Mouse (Mus musculus) liver, embryonic 18 days (tissue): ENCODE measurements around the gene Gart. TPM values are rescaled to one million over a fixed set of nuclear protein-coding genes. Genes with fewer than 3 reads are reported as not detected.

ENCODE experiments used
- polyA plus RNA-seq: library from polyadenylated mRNA; depleted of rRNA; stranded (reverse); fragments of >200 nt; gene quantifications from 2 replicates; pipeline ENCODE4 v1.2.3, GENCODE M21; 2012; rRNA removed

Gene Gart
- 22.9 and 25.3 TPM in 2 replicates for polyA plus RNA-seq

DNA sequence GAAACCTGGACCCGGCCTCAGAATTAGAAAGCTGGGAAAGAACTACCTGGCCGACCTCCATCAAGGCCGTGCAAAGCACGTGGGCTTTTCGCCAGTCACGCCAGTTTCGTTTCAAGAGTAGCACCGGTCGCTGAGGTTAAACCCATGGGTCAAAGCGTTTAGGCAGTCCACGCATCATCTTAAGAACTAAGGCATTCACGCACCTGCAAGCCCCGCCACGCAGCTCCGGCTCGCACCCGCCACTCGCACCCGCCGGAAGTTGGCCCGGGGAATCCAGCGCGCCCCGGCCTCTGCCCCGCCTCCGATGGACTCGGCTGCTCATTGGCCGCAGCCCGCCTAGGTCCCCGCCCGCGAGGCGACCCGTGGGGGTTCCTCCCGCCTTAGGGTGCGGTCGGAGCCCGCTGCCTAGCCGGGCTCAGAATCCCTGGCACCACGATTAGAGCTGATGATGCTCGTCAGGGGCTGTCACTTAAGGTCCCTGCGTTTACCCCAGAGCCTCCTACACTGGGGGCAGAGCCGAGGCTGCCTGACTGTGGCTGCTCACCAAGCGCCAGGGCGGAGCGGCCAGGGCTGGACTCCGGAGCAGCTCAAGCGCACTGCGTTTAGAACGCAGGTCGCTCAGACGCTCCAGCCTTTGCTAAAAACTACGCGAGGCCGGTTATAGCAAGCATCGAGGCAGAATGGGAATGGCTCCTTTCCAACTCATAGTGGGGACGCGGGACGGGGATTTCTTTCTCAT, at the start of gene Gart:
Gene Gart (minus strand): TSS at position 272 of the 739 bp plus-strand sequence.

GRCm38 (mm10) chr16:91688619-91689334, 42.0 kb upstream of the Gart start, which contains the start of gene Donson:
Gene Donson, minus strand, starts transcription at chr16:91688770.

DNA sequence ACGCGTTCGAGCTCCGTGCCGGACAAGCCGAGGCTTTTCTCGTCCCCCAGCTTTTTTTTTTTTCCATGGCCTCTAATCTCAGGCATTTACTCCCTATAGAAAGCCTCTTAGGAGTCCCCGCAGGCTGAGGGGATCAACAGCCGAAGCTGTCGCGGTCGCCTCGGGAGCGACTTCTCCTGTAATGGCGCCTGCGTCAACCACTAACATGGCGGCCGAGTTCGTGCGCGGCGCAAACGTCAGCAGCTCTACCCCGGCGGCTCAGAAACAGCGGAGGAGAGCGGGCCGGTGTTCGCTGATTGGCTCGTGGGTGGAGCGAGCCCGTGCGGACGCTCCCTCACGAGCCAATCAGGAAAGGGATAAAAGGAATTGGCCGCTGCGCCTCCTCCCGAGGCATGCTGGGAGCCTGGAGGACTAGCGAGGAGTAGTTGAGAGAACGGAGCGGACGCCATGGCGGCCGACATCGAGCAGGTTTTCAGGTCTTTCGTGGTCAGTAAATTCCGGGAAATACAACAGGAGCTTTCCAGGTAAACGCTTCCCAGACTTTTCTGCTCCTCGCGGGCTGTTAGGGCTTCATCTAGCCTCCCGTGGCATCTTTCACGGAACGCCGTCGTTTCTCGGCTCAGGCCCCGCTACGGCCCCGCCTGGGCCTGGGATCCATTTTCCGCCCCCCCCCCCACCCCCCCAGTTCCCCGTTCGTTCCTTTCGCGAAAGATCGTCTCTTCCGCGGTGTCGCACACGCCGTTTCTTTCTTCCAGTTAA, 888 bp upstream of the Gart start, which contains the start of gene Son:
Gene Son (plus strand): TSS at position 46 of the 759 bp plus-strand sequence.

DNA sequence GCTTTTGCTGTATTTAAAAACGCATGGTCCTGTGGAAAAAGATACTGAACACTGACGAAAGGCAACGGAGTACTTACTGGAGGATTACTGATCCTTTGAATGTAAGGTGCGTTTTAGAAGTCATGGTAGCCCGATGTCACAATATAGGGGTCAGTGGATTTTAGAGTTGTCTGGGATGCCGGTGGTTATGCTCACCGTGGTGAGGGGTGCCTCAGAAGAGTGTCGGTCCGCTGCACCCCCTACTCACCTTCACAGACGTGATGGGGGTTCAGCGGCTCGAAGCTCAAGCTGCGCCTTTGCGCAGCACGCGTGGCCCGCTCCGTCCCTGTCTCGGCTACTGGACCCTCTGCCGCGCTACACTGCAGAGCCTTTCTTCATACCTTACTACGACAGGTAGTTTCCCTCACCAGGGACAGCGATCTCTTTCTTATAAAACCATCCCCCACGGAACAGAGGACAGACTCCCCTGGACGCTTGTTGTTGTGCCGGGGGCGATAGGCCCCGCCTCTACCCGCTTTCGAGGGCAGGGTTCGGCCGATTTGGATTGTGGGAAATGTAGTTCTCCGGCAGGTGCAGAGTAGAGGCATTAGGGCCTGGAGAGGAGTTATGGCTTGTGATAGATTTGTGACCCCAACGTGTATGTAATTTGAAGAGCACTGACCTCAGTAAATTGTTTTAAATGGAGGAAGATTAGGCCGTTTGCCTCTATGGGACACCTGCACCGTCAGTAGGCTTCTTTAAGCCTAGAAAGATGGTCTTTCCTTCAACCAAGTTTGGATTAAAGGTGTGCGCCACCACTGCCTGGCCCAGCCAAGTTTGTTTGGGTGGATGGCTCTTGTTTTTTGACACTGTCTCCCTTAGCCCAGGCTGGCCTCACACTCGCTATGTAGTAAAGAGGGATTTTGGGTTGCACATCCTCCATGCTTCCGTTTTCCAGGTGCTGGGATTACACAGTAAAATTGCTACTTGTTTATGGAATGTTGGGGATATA, 27.9 kb downstream of the Gart start, which contains the start of gene Dnajc28:
Gene Dnajc28 (minus strand): TSS at position 516 of the 991 bp plus-strand sequence.

DNA sequence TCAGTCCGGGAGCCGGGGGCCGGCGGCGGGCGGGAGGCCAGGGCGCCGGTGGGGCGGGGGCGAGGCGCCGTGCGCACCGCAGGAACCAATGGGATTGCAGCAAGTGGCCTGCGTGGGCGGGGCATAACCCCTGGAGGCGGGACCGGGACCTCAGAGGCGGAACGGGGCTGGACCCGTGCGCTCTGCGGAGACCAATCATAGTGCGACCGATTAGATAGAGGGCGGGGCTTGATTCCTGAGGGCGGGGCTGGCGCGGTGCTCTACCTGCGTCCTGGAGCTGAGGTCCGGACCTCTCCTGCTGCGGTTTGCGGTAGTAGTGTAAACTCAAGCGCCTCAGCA, 49.1 kb downstream of the Gart start, which contains the start of gene Tmem50b:
Gene Tmem50b (minus strand): TSS at position 129 of the 339 bp plus-strand sequence.

Other genes starting within 250 kb of the Gart start
- 20.7 and 23.1 TPM in 2 replicates for gene Il10rb, start 240.8 kb downstream of the Gart start, polyA plus RNA-seq
- gene Ifnar1, start 161.7 kb downstream of the Gart start, polyA plus RNA-seq, result 15.0 and 16.6 TPM in 2 replicates
- 9.1 and 9.5 TPM in 2 replicates for gene Ifngr2, start 99.9 kb downstream of the Gart start, polyA plus RNA-seq
- gene Tmem50b, start 49.2 kb downstream of the Gart start, polyA plus RNA-seq, result 6.6 and 6.9 TPM in 2 replicates
- gene Dnajc28, start 27.9 kb downstream of the Gart start, polyA plus RNA-seq, result 1.6 and 1.8 TPM in 2 replicates
- gene Son, start 554 bp upstream of the Gart start, polyA plus RNA-seq, result 65.4 and 77.5 TPM in 2 replicates
- gene Donson, start 41.8 kb upstream of the Gart start, polyA plus RNA-seq, result 11.8 and 12.4 TPM in 2 replicates
- gene Cryzl1, start 82.0 kb upstream of the Gart start, polyA plus RNA-seq, result 19.3 and 22.4 TPM in 2 replicates
- gene Itsn1, start 82.3 kb upstream of the Gart start, polyA plus RNA-seq, result 28.8 and 36.6 TPM in 2 replicates